Mouse (Mus musculus): ENCODE results near the gene Ap4e1.

The Ap4e1 gene

GRCm38 (mm10) chr2:127008469-127008998 is at the start of gene Ap4e1:
Gene Ap4e1 (plus strand): TSS chr2:127008717.
- DNase-seq (ENCODE audit: extremely low read depth, low read depth), result peak; percentile 88

DNA sequence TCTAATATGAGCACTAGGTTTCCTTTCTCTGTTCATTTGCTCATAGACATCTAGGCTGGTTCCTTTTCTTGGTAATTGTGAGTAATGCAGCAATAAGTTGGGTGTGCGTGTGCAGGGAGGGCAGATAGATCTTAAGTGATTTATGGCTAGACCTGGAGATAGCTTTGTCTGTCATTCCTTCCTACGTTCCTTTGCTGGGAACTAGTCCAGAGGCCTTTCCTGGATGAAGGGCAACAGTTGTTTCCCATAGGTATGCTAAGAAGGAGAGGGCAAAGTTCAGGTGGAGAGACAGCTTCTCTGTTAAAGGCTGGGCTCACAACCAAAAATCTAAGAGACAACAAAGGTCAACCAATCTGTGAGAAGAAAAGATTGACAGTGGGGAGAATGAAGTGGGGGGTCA is 46.8 kb upstream of the Ap4e1 start:
- DNase-seq (ENCODE audit: extremely low read depth, low read depth), result no peak

- DNase-seq (ENCODE audit: extremely low read depth, low read depth), result no peak
These were observed 31.1 kb upstream of the Ap4e1 start for GRCm38 (mm10) chr2:126977428-126977827.

DNA sequence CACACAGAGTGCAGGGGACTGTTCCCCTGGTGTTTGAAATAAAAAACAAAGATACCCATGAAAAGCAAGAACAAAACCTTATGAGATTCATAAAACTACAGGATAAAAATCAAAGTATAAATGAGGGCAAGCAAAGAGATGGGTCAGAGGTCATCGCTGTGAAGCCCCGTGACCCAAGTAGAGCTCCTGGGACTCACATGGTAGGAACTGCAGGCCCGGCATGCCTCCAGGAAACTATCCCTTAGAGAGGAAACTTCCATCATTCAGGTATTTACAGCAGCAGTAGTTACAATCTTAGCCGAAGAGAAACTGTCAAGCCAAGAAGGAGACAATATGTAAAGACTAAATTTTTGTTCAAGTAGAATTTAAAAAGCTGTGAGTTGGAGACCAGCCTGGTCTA is 25.3 kb upstream of the Ap4e1 start:
- DNase-seq (ENCODE audit: extremely low read depth, low read depth), result no peak

DNA sequence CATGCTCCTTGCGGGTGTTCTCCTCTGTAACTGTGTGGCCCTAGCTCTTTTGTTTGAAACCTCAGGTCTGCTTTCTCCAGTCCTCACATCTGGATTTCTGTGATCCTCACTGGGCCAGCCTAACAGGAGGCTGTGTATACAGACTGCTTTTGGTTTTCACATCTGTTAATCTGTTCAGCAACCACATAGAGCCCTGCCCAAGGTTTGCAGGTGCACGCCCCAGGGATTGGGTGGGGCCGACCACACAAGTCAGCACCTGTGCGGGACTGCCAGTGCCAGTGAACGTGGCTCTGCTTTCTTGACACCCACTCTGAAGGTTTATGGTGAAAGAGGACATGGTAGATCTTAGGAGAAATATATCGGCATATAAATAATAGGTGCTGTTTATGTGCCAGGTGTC is 18.6 kb upstream of the Ap4e1 start:
- DNase-seq (ENCODE audit: extremely low read depth, low read depth), result no peak

DNA sequence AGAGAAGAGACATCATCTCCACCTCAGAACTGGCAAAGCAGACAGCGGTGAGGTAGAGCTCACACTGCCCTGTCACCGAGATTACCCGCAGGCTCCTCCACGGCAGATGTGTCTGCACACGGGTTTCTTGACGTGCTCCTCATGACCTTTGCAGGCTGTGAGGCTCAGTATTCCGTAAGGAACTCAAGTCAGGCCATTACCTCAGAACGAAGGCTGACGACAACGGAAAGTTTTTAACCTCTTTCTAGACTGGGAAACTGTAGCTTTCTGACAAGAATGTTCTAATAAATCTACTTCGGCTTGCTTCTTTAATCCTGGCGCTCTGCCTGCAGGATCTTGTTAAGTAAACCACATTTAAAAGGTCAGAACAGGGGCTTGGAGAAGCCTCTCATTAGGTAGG is 15.8 kb upstream of the Ap4e1 start:
- no peak for DNase-seq (ENCODE audit: extremely low read depth, low read depth)

DNA sequence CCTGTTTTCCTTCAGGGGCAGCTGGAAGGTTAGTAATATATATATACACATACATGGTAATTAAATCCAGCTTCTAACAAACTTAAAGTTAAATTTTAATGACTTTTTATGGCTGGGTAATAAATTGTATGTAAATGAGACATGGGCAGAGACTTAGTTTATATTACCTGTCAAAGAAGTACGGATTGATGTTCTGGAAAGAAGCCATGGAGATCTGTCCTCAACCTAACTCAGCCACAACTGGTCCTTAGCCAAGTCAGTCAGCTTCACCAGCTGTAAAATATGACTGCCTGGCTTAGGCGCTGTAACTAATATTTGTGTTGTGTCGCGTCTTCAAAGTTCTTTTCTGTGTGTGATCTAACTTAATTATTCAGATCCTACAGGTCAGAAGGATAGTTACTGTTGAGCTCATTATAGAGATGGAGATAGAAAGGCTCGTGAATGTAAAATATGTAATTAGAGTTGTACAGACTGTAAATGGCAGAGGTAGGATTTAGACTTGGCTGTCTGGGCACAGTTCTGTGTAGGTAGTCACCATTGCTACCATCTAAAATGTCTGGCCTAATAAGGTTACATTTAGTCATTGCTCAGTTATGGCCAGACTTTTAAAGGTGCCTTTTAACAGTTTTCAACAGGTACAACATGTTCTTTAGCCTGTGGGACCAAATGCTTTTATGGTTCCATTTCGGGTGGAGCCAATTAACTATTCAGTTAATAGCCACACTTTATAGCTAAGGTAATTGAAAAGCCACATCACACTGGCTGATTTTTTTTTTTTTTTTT is 13.9 kb upstream of the Ap4e1 start:
- no peak for DNase-seq (ENCODE audit: extremely low read depth, low read depth)

DNA sequence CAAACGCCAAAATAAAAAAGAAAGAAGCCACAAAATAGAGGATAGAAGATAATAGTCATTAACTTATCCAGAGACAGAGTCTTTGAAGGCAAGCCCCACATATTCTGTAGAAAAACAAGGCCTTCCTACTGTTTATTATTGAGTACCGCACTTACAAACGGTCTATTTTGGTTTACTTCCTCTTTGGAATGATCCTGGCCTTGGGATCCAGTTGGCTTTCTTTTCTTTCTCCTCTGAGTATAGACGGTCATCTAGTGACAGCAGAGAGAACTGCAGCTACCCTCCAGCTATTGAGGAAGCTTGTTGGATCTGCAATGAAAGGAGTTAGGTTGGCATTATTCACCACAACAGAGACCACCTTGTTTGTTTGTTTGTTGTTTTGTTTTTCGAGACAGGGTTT is 11.8 kb upstream of the Ap4e1 start:
- peak; percentile 62 for DNase-seq (ENCODE audit: extremely low read depth, low read depth)

GRCm38 (mm10) chr2:126998219-126998618 is 10.3 kb upstream of the Ap4e1 start:
- no peak for DNase-seq (ENCODE audit: extremely low read depth, low read depth)

- DNase-seq (ENCODE audit: extremely low read depth, low read depth), result no peak
These were observed 7.9 kb upstream of the Ap4e1 start for GRCm38 (mm10) chr2:127000406-127001324.

- no peak for DNase-seq (ENCODE audit: extremely low read depth, low read depth)
These were observed 4.5 kb upstream of the Ap4e1 start for GRCm38 (mm10) chr2:127004046-127004445.

- peak; percentile 56 for DNase-seq (ENCODE audit: extremely low read depth, low read depth)
These were observed 1.7 kb upstream of the Ap4e1 start for GRCm38 (mm10) chr2:127006634-127007370.

GRCm38 (mm10) chr2:127007509-127007908 is 1.0 kb upstream of the Ap4e1 start:
- DNase-seq (ENCODE audit: extremely low read depth, low read depth), result no peak

DNA sequence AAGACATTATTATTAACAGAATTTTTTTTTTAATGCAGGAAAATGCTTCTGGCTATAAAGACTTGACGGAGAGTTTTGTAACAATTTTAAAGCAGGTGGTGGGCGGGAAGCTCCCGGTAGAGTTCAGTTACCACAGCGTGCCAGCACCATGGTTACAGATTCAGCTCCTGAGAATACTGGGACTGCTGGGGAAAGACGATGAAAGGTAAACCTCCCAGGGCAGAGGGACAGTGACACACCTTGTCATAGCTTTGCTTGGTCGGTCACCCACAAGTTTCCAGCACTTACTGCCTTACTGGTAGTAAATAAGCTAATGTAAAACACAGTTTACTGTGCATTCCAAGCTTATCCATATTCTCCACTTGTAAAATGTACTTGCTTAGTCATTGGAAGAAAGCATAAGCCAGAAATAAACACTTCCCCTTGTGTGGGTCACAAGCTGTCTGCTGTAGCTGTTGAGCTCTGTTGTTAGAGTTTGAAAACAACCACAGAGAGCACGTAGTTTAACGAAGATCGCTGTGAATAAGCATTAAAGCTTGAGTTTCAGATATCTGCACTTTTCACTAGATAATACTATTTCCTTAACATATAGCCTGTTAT is 26.6 kb downstream of the Ap4e1 start:
- no peak for DNase-seq (ENCODE audit: extremely low read depth, low read depth)

DNA sequence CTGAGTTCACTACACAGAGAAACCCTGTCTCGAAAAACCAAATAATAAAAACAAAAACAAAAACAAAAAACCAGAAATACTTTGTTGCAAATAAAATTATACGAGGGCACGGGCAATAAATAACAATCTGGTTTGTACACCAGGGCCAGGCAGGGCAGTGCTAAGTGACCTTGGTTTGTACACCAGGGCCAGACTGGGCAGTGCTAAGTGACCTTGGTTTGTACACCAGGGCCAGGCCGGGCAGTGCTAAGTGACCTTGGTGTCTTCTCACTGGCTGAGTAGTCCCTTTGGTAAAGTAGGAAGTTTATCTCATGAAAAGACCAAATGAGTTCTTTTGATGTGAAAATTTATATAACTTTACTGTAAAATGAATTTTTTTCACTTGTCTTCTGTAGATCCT is 28.8 kb downstream of the Ap4e1 start:
- no peak for DNase-seq (ENCODE audit: extremely low read depth, low read depth)

DNA sequence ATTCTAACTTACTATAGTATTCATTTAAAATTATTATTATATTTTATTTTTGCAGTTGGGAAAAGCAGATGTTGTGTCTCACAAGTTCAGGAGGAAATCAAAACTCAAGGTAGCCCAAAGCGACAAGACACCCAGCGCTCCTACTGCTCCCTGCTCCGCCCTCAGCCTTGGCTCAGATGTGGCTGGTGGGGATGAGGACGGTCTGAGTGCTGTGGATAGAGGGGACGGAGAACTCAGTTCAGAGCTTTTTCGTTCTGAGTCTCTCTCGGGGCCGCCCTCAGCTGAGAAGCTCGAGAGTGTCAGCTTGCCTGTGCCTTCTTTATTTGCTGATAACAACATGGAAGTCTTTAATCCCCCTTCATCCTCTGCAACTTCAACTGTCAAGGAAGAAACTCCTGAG is 53.0 kb downstream of the Ap4e1 start:
- no peak for DNase-seq (ENCODE audit: extremely low read depth, low read depth)

GRCm38 (mm10) chr2:127068806-127069205 is 60.3 kb downstream of the Ap4e1 start:
- DNase-seq (ENCODE audit: extremely low read depth, low read depth), result no peak

- DNase-seq (ENCODE audit: extremely low read depth, low read depth), result no peak
These were observed 61.4 kb downstream of the Ap4e1 start for GRCm38 (mm10) chr2:127069781-127070434.

GRCm38 (mm10) chr2:127070435-127070841 is 61.9 kb downstream of the Ap4e1 start, which contains the start of gene Blvra:
Gene Blvra (plus strand): TSS chr2:127070665.
- DNase-seq (ENCODE audit: extremely low read depth, low read depth), result peak; percentile 90

GRCm38 (mm10) chr2:127070879-127071278 is 62.4 kb downstream of the Ap4e1 start:
- DNase-seq (ENCODE audit: extremely low read depth, low read depth), result no peak

All from MEL-GATA-1-ER (cell line).